Mouse (Mus musculus) megakaryocyte, embryonic 14.5 days (primary cell): Measurements from ENCODE around the gene Fthl17f.
"Not testable (repeated sequence)": the region's sequence is repeated elsewhere in the genome, so short reads cannot be mapped to it uniquely, and the experiment has no call there.

ENCODE experiments used
- FLI1 ChIP-seq: IDR thresholded peaks from 2 replicates; pipeline ENCODE4 v1.6.1; 2012; ENCODE audit warnings: low read length, inconsistent platforms, mixed read lengths
- GATA1 ChIP-seq: IDR thresholded peaks from 3 replicates; pipeline ENCODE4 v1.6.1; 2012; ENCODE audit warnings: mixed read lengths, low read length, inconsistent platforms, borderline replicate concordance

DNA sequence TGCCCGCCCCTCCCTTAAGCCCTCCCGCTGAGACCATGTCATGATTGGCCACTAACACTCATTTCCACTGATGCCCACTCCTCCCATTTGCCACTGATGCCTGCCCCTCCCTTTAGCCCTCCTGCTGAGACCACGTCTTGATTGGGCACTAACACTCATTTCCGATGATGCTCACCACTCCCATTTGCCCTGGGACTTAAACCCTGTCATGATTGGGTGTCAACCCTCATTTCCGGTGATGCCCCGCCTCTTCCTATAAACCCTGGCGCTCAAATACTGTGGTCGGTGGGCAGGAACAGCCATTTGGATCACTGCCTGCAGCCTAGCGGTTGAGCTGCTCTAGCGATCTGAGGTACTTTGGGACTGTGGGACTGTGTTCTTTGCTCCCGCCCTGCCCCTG lies at the start of gene Fthl17f:
- not testable (repeated sequence) for TF ChIP-seq FLI1, GATA1
